Mouse (Mus musculus): ENCODE data around the gene Vegfd. TPM values are rescaled to one million over a fixed set of nuclear protein-coding genes. Genes with fewer than 3 reads are reported as not detected.

Gene Vegfd
- 0.16 TPM in 1 of 2 replicates, not detected in the other for total RNA-seq (2015)
- total RNA-seq (2017) = not detected in 2 replicates

DNA sequence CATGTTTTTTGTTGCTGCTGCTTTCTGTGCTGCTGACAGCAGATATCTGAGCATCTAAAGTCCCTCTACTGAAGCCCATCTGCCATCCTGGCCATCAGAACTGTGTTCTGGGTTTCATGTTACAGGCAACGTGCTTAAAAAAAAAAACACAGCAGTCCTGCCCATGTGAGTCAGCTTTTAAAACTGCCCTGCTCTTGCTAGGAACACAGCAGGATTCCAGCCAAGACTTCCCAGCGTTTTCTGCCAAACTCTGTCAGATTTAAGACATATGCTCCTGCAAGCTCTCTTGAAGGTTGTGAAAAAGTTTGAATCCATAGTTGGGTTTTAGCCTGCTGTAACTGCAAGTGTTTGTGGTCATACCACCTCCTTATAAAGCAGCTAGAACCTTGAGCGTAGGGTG is at the start of gene Vegfd:
TSS of gene Vegfd (plus strand) at position 298 of the 400 bp plus-strand sequence.
- ATAC-seq (ENCODE audit: poor library complexity, severe bottlenecking) = no peak

DNA sequence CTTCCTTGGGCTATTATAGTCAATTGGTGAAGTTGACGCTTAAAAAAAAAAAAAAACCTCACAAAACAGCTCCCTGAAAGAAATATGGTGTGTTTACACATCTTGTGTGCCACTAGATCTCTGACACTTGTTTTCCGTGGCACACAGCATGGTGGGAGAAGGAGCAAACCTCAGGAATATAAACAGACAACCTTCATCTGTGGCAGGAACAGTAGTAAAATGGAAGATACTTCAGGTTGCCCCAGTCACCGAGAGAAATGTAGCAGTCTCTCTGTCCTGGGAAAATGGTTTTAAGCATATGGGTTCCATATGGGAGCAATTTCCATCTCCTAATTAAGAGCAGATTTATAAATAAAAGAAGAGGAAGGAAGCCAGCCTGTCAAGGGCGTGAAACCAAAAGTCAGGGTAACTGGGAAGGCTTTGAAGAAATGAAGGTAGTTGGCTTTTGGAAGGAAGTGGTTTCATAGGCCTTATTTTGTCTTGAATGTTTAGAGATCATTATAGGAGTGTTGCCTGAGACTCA is 49.7 kb upstream of the Vegfd start:
- ATAC-seq (ENCODE audit: poor library complexity, severe bottlenecking) = peak; percentile 47

DNA sequence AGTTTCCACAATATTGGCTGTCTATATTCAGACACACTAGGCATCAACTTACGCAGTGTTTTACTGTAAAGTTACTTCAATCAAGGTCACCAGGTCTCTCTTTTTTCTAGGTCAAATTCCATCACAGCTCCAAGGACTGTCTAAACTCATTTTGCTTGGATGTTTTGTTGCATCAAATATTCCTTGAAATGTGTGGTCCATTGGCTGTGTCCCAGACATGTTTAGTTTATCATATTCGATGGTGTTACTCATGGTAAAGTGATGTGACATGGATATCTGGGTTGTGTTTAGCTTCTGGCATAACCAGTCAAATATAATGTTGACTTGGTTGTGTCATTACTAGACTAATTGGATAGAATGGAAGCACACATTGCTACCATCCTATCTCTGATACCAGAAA is 42.8 kb upstream of the Vegfd start:
- ATAC-seq (ENCODE audit: poor library complexity, severe bottlenecking) = no peak

DNA sequence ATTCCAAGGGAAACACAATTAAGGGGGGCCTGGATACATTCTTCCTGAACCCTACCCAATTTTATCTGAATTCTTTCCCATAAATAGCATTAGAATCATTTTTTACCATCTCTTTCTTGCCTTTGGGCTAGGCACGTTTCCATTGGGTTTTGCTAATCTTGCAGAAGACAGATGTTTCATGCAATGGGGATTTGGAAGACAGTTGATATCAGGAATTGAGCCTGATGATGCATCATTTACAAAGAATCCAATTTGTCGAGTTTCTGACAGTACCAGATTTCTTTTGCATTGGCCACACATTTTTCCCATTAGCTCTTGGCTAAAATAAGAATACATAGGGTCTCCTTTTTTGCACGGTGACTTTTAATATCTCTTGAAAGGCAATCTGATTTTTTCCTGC is 42.4 kb upstream of the Vegfd start:
- ATAC-seq (ENCODE audit: poor library complexity, severe bottlenecking) = no peak

DNA sequence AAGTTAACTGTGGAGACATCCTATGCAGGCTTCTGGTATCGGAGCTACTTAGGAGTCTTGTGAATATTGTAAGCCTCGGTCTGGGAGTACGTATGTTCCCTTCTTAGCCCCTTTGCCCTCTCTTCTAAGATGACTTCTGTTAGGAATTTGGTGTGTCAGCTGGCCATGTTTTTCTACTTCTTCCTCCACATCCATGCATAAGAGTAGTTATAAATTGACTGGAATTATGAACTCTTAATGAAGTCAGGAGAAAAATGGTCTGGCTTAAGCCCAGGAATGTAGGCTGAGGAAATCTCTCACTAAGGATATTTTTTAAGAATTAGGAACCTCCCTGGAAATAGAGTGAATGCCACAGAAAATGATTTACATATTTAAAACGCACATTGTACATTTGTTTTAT is 34.6 kb upstream of the Vegfd start:
- no peak for ATAC-seq (ENCODE audit: poor library complexity, severe bottlenecking)

DNA sequence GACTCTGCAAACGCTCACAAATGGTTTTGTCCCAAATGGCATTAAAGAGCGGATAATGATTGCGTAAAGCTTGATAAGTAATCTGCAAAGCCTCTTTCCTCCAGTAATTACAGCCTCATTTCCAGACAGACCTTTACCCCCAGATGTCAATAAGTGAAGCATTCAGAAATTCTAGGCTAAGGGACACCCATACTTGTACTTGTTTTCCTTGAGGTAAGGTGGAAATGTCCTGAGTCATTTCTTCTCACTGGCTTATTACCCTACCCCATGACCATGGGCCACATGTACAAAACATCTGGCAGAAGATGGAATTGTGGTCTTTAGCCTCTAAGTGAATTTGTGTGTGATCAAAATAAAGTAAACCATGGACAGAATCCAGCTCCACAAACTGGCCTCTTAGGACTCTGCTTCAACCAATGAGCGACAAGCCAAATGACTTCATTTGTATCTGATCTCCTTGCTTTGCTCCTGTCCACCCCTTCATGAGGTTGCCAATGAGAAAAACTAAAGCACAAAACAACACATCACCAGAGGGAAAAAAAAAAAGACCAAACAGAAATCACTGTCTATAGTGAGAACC is 27.7 kb upstream of the Vegfd start:
- ATAC-seq (ENCODE audit: poor library complexity, severe bottlenecking) = no peak

DNA sequence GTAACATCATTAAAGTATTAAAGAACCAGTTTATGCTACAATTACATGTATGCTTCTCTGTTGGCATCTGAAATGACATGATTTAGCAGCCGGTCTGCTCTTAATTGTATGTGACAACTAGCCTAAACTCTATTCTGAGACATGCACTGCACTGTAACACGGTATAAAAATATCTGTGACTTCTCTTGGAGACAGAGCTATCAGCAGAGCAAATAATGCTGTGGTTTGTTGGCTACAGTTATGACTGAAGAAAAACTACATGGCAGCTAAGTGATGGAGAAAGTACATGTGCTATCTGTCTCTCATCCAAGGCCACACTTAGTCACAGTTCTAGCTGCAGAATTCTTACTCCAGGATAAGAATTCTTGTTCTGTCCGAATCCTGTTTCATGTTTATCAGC is 24.2 kb upstream of the Vegfd start:
- no peak for ATAC-seq (ENCODE audit: poor library complexity, severe bottlenecking)

DNA sequence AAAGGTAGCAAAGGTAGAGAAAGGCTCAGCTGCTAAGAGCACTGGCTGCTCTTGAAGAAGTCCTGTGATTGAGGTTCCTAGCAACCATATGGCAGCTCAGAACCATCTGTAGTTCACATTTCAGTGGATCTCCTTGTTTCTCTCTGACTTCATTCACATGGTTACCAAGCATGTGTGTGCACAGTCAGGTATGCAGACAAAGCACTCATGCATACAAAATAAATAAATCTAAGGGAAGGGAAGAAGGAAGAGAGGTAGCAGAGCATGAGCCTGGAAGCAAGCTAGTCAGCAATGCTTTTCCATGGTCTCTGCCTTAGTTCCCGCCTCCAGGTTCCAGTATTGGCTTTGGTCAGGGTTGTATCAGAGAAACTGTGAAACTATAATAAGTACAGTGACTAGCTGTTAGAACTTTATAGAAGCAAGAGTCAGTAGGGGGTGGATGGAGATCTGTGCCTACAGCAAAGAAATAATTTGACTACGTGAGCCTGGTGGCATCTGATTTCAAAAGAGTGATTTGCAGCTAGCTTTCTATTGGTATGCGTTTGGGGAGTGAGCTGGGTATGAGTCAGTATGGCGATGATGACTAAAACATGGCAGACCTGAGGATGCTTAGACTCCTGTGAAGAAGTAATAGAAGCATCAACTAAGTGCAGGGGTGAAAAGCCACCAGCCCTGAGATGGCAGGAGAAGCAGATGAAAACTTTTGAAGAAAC is 7.9 kb upstream of the Vegfd start:
- ATAC-seq (ENCODE audit: poor library complexity, severe bottlenecking) = no peak

DNA sequence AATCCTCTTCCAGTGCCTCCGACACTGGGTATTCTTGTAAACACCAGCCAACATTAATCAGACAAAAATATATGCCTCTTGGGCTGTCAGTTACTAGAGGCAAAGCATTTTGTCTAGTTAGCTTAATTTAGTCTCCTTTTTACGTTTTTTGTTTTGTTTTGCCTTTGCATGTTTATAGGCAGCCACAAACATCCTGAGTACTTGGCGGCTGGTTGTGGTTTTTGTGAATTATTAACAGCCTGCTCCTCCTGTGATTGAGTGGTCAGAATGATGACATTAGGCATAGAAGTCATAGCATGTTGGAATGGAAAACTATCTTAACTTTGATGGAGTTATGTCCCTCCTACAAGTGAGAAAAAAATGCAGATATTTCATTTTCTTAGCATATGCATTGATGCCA is 2.6 kb upstream of the Vegfd start:
- ATAC-seq (ENCODE audit: poor library complexity, severe bottlenecking) = no peak

DNA sequence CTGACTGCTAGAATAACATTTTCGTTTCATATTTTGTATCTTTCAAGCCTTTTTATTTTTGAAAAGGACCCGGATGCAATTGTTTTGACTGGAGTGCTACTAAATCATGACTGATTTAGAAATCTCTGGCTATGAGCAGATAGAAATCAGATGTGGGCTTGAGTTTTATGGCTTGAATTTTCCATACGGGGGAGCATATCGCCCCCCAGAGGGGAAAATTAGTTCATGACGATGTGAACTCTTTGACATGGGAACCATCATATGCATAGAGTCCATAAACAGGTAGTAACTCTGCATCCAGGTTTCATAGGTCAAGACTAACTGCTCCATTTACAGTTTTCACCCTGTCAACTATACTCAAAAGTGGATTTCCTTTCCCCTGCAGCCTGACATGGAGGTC is 1.4 kb downstream of the Vegfd start:
- no peak for ATAC-seq (ENCODE audit: poor library complexity, severe bottlenecking)

DNA sequence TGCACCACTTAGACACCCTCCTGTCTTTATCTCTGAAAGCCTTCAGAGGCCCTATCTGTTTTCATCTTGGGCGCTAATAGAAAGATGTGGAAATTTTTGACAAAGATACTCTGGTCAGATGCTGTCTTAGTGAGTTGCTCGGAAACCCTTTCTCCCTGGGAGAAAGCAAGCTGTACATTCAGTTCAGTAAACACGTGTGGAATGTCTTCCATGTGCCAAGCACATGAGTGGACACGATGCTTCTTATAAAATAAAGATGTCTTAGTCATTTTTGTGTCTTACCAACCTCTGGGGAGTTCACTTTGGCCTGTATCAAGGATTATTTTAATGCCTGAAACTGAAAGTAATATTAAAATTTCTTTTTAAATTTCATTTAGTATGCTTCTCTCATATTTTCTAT is 6.5 kb downstream of the Vegfd start:
- no peak for ATAC-seq (ENCODE audit: poor library complexity, severe bottlenecking)

DNA sequence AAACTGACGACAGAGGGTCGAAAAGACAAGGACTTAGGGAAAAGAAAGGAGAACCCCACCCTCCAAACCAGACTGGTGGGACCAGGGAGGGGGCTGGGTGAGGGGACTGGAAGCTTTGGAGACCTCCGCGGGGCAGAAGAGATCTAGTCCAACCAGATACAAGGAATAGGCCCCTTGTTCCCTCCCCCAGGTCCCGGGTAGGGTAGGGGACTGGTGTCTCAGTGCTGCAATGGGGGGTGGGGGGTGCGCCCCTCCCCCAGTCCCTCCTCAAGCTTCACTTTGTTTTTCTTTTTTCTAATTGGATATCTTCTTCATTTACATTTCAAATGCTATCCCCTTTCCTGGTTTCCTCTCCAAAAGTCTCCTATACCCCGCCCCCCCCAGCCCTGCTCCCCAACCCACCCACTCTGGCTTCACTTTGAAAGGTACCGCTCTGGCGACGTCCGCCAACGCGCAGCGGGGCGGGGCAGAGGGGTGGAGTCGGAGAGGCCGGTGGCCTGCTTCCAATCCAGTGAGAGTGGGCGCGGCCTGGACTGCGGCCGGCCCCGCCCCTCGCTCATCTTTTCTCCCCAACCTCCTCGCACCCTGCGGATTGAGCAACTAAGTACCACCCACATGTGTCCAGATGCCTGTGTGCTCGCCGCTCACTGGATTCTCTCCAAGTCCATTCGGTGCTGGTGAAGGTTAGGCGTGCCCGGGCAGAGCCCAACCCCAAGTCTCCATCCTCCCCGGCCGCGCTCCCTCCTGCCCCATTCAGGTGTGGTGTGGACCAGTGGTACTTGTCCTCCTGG is 8.6 kb downstream of the Vegfd start:
- ATAC-seq (ENCODE audit: poor library complexity, severe bottlenecking) = peak; percentile 100

DNA sequence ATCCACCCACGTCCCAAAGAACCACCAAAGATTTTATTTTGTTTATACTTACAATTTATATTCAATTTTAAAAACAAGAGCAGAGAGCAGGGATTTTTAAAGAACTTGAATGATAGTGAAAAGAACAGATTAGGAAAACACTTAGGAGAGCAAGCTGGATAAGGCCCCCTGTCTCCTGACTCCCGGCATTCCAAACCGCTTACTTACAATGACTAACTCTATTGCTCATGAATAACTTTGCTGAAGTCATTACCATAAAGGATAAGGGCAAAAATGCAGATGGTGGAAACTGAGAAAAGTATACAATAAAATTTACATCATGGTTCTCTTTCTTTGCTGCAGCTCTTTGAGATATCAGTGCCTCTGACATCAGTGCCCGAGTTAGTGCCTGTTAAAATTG is 20.9 kb downstream of the Vegfd start:
- no peak for ATAC-seq (ENCODE audit: poor library complexity, severe bottlenecking)

DNA sequence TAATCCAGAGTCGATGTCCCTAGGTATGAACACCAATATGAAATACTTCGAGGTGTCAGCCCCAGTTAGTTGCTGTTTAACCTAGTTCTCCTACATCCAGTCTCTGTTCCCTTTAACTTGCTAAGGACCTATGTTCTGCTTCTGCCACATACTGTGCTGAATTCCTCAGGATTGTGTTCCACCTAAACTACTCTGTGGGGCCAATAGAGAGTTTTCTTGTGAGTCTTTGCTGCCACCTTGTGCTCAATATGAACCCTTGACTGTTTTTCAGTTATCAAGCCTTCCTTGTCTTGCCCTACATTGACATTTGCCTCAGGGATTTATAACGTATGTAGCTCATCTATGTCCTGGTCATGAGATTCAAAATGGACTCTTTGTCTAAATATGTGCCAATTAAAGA is 25.3 kb downstream of the Vegfd start:
- no peak; the same call in 1 of the 2 replicates for ATAC-seq (ENCODE audit: poor library complexity, severe bottlenecking)

DNA sequence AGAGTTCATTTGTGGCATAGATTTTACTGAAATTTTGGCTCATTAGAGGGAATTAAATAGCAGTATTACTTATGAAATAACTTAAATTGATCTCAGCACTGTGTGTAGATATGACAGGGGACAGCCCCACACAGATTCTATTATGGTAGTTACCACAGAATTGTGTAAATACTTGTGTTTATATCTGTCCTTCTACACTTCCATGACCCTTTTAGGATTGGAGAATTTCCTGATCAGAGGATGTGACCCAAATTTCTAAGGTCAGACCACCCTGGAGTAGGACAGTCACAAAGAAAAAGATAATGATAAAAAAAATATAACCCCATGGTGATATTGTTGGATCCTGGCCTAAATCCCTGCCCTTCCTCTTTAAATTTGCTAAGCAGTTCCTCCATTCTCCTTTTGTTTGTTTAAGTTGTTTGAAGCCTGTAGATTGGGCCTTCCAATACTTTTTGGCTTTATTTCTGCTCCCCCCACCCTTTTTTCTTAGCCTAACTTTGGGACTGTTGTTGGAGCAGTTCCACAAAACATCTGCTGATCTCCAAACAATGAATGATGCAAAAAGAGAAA is 32.0 kb downstream of the Vegfd start:
- ATAC-seq (ENCODE audit: poor library complexity, severe bottlenecking) = no peak

DNA sequence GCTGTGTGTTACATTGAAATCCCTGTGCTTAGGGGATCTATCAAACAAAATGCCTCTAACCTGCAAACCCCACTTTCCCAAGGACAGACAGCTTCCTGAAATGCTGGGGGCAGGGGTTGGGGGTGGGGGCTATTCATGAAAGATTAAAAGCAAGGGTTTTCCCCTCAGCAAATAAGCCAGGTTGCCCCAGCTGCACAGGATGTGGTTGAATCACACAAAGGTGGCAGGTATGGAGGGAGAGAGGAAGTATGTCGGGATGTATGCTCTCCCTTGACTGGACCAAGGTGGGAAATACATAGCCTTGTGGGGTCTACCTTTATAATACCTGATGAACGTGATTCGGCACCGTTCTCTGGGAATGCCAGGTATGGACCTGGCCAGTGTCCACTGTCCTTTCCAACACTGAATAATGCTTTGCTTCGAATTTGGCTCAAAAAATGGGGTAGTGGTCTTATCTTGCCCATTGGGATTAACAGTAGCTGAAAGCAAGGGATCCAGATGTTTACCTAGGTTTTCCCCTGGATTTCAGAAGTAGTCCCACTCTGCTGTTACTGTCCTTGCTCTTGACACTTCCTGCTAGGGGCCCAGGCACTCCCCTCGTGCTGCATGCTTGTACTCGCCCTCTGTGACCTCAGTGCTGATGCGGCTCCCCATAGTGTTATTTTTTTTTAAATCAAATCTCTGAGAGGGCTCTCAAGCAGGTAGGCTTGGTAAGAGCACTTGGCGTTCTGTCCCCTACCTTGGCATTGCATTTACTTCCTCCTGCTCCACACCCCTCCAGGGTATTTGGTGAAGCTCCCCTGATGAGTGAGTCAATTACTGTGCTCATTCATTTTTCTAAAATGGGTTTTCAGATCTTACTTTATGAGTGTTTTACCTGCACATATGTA is 33.2 kb downstream of the Vegfd start:
- ATAC-seq (ENCODE audit: poor library complexity, severe bottlenecking) = 0 out of 2 replicates have a peak, but pooled peaks have one; percentile 30

DNA sequence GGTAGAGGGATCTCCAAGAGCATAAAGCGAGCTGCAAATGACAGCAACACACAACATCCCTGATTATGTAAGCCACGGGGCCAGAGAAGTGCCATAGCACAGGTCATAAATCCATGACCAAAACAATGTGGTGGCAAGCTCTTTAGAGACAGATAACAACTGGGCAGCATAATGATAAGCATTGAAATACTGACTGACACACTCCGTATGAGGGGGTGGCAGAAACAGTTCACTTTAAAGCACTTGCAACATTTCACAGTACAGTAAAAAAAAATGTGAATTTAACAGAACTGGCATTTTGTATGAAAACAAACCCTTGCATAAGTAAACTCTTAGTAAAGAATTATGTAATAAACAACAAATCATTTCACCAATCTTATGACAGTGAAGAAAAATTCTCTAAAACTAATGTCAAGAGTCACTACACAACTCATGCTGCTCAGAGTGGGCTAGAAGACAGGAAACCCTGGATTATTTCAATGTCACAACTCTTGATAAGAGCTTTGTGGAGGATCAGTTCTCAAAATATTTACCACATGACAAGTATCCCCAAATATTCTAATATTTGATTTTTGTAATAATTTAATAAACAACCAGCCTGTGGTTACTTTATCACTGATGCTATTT is 35.2 kb downstream of the Vegfd start:
- ATAC-seq (ENCODE audit: poor library complexity, severe bottlenecking) = no peak

DNA sequence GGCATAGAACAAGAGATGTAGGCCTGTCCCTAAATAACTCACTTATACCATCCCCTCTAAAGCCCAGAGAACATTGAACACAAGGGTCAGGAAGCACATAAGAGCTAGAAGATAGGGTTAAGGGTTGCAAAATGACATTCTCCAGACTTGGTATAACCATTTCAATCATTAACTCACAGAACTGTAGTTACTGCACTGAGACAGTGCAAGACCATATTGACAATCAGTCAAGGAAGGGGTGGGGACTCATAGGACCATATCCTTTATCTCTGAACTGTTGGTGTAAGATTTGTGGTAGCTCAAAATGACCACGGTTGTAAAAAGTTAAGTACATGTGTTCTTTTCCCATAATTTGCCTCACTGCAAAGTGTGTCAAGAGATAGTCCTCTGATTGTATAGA is 37.4 kb downstream of the Vegfd start:
- ATAC-seq (ENCODE audit: poor library complexity, severe bottlenecking) = no peak

DNA sequence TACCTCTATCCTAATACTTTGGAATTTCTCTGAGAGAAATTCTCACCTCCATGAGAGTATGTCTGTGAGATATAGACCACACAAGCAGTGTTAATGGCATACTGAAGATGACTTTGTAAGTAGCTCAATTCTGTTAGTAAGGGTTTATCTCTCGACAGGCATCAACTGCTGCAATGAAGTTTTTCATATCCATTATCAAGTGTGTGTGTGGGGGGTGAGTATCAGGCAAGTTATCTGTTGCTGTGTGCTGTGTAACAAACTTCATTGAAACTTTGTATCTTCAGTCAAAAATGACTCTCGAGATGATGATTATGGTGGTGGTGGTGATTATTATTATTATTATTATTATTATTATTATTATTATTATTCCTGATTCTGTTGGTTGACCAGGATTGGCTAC is 43.6 kb downstream of the Vegfd start:
- no peak for ATAC-seq (ENCODE audit: poor library complexity, severe bottlenecking)

DNA sequence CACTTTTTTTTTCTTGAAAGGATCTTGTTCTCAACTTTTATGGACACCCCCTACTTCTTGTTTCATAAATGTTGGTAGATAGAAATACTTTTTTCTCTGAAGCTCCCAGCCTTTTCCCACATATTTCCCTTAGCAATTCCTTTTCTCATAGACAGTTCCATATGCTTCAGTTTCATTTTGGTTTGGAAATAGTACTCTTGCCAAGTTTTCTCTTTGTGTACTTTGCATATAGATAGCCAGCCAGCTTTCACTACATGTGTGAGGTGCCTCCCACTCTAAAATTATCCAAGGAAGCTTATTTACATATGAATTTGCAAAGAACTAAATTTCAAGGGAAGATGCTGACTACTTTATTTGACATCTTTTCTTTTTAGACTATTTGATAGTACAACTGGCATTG is 44.8 kb downstream of the Vegfd start:
- no peak for ATAC-seq (ENCODE audit: poor library complexity, severe bottlenecking)
